Mouse (Mus musculus) spleen, embryonic (tissue): ENCODE results near the gene Mapk13.
"Not testable (repeated sequence)": the region's sequence is repeated elsewhere in the genome, so short reads cannot be mapped to it uniquely, and the experiment has no call there.

Experiments
- CTCF ChIA-PET: fragments of 350-600 bp; sonication (Branson Sonifier 250); formaldehyde crosslinking; loops from one replicate; lab custom pipeline; 2022; lab: Charles Lee

Gene Mapk13

DNA sequence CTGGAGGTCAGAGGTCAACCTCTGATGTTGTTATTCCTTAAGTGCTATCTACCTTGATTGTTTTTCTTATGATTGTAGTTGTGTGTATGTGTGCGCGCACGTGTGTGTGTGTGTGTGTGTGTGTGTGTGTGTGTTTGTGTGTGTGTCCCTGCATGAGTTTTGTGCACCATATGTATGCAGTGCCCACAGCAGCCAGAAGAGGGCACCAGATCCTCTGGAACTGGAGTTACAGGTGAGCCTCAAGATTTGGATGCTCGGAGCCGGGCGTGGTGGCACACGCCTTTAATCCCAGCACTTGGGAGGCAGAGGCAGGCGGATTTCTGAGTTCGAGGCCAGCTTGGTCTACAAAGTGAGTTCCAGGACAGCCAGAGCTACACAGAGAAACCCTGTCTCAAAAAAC, 5.2 kb downstream of the Mapk13 start:
- CTCF ChIA-PET, result not testable (repeated sequence)

DNA sequence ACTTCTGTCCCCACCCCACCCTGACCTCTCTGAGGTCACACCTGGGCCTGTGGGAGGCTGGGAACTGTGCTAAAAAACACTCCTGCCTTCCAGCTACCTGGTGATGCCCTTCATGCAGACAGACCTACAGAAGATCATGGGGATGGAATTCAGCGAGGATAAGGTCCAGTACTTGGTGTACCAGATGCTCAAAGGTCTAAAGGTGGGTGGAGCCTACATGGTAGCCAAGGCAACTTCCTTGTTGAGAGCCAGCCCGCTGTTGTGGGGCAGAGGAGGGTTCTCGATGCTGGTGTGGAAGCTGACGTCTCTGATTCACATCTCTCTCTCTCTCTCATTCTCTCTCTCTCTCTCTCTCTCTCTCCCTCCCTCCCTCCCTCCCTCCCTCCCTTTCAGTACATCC, 6.1 kb downstream of the Mapk13 start:
- CTCF ChIA-PET, result interaction anchor here (0.6 kb wide), 1 partner anchor 32 kb away, joined by 3 read pairs; no protein-coding TSS in a partner anchor

DNA sequence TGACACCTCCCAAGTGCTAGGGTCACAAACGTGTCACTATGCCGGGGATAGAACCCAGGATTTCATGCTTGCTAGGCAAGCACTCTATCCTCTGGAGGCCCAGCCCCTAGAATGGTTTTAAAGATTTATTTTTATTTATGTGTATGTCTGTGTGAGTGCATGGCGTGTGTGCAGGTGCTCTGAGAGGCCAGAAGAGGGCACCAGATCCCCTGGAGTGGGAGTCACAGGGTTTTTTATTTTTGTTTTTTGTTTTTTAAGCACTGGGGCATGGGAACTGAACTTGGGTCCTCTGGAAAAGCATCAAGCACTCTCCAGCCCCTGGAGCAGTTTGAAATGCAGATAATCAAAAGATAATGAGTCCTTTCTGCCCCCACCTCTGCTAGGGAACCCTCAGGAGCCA, 7.7 kb downstream of the Mapk13 start:
- CTCF ChIA-PET, result no interaction called here

DNA sequence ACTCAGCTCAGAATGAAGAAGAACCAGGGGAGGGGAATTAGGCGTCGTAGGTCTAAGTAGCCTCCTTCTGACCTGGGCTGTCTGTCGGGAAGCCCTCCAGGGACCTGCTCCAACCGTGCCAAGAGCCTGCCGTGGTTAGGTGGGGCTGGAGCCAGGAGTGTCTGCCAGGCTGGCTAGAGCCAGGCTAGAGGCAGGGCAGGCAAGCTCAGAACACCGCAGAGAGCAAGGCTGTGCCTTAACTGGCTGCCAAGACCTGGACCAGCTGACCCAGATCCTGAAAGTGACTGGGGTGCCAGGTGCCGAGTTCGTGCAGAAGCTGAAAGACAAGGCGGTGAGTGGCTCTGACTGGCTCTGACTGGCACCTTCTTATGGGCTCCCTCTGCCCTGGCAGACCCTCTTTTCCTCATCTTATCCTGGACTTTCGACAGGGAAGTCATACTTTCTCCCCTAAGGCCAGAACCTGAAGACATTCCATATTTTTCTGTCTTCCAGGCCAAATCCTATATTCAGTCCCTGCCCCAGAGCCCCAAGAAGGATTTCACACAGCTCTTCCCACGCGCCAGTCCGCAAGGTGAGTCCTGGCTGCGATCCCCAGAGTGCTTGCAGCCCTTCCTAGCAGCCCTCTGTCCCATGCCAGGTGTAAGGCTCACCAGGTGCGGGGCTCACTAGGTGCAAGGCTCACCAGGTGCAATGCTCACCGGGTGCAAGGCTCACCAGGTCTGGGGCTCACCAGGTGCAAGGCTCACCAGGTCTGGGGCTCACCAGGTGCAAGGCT, 8.3 kb downstream of the Mapk13 start:
- CTCF ChIA-PET, result interaction anchor here (0.6 kb wide), 1 partner anchor 142 kb away, joined by 3 read pairs; no protein-coding TSS in a partner anchor

DNA sequence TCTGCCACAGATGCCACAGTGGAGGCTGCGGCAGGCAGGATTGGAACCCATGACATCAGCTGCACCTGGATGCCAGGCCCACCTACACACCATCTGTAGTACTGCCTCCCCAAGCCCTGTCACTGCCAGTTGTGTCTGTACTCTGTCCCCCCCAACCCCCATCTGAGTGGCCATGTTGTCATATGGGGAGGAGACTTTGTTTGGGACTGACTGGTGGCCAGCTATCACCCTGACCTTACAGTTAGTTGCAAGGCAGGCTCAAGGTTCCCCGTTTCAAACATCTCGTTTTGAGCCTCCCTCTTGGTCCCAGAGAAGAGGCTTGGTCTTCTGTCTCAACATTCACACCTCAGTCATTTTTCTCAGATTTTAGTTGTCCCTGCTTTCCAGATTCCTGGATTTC, 10.6 kb downstream of the Mapk13 start:
- CTCF ChIA-PET, result interaction anchor here (0.5 kb wide), 1 partner anchor 342 kb away, joined by 3 read pairs; no protein-coding TSS in a partner anchor

DNA sequence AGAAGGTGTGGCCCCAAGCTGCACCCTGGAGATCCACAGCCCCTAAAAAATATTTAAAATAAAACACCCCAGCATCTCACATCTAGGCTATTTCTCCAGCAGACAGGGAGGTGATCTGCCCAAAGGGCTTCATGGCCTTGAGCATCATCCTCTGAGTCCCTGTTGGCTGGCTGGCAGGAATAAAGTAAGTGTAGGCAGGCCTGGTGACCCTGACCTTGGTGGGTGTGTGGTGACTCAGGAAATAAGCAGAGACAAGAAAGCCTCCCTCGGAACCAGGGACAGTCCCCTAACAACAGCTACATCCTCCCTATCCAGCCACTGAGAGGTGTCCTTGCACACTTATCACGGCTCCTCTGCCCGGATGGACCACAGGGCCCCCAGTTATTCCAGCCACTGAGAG, 11.7 kb downstream of the Mapk13 start:
- CTCF ChIA-PET, result interaction anchor here (0.7 kb wide), 1 partner anchor 1700 kb away, joined by 4 read pairs; no protein-coding TSS in a partner anchor

DNA sequence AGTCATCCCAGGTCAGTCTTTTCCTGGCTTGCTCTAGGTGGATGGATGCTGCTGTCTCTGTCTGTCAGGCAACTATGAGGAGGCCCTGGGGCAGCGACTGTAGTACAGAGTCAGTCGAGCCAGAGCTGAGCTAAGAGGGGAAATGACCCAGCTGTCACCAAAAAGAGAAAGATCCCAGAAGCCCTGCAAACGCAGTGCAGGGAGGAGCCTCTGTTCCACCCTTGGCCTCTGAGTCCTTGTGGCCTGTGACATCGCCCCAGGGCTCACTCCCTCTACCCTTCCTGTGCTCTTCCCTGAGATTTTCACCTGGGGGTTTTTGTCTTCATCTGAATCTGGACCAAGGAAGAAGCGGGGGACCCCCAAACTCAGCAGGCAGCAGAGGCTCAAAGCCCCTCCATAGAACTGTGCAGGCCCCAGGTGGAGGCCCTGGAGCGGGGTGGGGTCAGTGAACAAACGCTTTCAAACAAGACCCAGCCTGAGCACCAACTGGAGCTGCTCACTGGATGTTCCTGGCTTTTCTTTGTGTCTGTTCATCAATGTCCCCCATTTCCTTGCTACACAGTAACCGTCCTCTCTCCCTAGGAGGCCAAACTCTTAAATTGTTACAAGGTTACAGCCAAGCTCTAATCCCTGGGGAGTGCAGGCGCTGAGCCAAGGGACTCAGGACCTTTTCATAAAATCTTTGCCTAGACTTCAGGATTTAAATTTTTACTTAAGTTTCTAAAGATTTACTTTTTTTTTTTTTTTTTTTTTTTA, 12.4 kb downstream of the Mapk13 start:
- CTCF ChIA-PET, result no interaction called here

DNA sequence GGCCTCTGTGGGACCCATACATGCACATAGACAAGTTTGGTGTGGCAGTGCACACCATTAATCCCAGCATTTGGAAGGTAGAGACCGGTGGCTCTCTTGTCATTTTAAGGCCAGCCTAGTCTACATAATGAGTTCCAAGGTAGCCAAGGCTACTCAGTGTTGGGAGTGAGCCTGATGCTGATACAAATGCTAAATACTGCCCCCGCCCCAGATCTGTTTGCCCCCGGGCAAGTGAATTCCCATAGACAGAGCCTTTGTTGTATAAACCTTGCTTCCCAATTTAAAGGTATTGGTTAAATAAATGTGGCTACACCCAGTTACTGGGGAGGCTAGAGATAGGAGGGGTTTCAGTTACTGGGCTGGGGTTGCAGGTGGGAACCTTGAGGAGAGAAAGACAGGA, 15.9 kb downstream of the Mapk13 start:
- CTCF ChIA-PET, result interaction anchor here (0.6 kb wide), 1 partner anchor 47 kb away, joined by 8 read pairs; no protein-coding TSS in a partner anchor

DNA sequence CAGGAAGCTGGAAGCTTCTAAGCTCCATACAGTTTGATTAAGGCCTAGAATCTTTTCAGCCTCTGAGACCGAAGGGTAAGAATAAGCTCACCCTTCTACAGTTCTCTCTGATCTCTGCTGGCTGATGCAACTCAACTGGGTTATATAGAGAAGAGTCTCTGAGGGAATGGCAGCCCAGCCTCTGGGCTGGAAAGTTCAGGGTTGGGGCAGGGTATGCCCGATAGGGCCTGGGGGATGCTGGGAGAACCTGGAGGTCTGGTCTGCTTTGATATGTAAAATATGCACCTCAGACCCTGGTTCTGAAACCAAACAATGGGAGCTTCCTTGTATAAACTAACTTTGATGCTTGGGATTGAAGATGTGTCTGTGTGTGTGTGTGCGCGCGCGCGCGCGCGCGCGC, 18.4 kb downstream of the Mapk13 start:
- CTCF ChIA-PET, result interaction anchor here (0.7 kb wide), 1 partner anchor 340 kb away, joined by 3 read pairs; no protein-coding TSS in a partner anchor

DNA sequence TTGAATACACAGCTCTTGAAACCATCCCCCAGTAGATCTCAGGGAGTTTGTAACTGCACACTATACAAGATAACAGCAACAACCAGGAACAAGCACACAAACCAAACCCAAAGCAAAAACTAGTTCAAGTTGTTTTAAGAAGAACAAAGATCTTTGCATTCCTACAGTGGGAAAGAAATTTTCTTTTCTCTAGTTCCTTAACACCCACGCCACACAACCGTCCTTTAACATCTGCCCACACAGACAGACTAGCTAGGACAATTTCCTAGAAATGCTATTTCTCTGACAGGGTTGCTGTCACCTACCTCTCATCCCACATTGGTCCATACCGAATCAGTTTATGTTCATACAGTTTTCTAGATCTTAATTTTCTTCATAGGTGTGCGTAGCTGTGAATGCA, 27.9 kb downstream of the Mapk13 start:
- CTCF ChIA-PET, result no interaction called here

DNA sequence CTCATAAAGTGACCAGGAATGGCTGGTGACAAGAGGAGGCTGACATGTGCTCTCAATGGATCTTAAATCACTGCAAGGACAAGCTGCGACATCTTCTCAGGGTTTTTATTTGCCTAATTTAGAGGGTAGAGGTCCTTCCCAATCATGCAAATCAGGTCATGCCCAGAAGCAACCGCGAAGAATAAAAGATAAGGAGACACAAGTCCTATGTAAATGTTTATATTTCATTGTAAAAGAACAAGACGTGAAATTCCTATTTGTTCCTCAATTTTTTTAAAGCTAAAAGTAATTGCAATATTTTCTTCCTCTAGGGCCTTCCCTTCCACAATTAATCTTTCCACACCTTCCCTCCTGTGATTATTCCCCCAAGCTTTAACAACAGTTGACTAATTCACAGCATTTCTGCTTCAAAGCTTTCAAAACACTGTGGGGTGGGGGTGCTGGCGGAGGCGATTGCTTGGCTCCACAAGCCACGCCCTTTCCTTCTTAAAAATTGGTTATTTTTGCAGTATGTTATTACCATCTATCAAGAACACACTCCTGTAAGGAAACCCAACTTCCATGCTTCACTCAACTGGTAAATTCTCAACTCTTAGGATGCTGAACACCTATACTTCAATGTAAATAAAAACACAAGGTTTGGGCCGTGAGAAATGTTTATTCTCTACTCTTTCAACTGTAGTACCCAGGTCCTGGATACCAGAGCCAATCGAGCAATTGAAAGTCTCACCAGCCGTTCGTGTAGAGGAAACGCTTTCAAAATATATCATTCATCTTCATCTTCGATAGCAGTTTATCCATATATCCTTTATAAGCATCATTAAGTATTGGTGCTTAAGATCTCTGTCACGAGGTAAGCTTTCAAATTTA, 30.4 kb downstream of the Mapk13 start:
- CTCF ChIA-PET, result interaction anchor here (0.6 to 0.7 kb wide), 2 partner anchors 53 to 126 kb away, joined by 4 to 5 read pairs; no protein-coding TSS in a partner anchor

DNA sequence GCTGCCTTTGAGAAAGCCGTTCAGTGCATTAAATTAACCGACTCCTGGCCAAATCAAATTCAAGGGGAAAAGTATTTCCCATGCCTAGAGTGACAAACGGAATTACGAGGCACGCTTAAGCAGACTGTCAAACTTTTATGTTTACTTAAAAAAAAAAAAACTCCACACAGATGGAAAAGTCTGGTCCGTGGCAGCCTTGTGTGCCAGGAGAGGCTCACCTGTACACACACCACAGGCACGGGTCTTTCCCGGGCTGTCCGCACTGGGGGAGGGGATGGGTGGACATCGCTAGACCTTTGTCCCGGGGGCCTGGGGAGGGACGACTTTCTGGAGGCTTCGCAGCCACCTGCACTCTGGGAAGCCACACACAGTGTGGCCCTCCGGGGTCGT, 31.2 kb downstream of the Mapk13 start:
- CTCF ChIA-PET, result interaction anchor here (0.7 kb wide), 1 partner anchor 126 kb away, joined by 5 read pairs; no protein-coding TSS in a partner anchor

DNA sequence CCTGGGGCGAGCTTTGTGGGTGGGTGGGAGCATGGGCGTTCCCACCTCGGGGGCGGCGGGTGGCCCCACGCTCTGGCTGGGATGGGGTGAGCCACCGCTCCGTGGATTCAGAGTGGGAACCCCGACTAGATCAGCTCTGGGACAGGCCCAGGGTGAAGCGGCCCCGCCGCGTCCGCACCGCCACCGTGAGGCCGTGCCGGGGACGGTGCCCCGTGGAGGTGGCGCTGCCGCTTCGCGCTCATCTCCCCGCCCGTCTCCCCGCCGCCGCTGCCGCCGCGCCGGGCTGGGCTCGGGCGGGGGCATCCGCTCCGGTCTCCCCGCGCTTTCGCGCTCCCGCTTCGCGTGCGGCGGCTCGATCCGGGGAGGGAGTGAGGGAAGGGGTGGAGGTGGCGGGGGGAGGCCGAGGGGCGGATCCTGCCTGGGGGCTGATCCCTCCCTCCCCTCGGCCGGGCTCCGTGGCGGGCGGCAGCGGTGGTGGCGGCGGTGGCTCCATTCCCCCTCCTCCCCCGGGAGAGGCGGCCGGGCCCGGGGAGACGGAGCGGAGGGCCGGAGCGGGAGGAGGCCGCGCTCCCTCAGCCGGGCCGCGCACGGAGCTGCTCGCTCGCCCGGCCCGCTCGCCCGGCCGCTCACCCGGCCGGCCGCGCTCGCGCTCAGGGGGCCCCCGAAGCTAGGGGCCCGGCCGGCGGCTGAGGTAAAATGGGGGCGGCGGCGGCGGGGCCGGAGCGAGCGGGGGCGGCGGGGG, 31.7 kb downstream of the Mapk13 start, which contains the start of gene Brpf3:
Brpf3 (plus strand) TSS at position 420 of the 742 bp plus-strand sequence.
- CTCF ChIA-PET, result no interaction called here

DNA sequence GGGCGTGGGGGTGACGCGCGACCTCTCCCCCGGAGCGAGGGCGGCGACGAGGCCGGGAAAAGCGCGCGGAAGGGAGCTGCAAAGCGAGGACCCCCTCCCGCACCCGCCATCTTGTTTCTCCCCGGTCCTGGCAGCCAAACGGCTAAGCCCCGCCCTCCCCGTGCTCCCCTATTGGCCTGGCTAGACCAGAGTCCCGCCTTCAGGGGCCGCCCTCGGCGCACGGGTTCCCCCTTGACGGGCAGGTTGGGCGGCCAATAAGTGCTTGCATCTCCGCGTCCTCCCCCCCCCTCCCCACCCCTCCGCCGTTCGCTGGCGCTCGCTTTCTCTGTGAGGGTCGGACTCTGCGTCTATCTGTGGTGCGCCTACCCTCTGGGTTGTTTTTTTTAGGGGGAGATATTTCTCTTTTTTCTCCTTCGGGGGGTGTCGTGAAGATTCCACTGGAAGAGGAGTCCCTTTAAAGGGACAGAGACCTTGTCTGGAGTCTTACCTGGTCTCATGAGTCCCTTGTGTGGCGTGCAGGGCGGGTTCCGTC, 32.4 kb downstream of the Mapk13 start:
- CTCF ChIA-PET, result interaction anchor here (0.5 to 0.6 kb wide), 2 partner anchors 434 to 493 kb away, joined by 3 to 22 read pairs; no protein-coding TSS in a partner anchor

DNA sequence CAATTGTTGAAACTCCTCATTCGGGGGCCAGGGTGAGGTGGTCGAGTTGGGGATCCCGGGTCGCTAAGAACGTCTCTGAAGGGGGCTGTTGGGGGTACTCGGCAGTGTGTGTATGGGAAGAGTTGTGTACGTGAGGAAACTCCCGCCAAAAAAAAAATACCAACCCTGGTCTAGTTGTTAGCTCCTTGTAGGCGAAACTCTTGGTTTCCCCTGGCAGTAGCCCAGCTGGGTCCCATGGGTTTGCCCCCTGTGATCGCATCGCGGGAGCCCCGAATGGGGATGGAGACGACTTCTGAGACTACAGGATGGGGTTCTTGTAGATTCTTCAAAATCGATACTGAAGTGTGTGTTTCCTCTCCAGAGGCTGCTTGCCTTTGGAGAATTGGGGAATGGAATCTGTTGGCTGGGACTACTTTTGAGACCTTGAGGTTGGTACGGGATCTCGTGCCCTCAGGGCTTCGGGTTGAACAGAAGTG, 32.9 kb downstream of the Mapk13 start:
- CTCF ChIA-PET, result interaction anchor here (0.5 to 0.6 kb wide), 3 partner anchors 113 to 494 kb away, joined by 3 to 22 read pairs (median 4); partner anchors contain the start of gene 4930539E08Rik

DNA sequence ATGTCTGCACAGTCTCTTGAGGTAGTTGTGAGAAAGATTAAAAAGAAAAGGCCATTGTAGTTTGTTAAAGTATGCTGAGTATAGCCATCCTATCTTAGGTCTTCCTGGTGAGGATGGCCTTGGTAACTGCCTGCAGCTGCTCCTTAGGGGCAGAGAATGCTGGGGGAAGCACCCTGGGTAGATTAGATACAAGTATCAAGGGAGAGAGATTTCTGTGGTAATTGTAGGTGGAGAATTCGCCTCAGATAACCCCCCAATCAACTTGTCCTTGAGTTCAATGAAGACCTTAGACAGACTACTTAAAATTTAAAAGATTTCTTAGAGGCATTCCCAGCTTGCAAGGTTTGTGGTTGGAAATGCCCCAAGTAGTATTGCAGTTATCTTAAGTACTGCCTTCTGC, 34.2 kb downstream of the Mapk13 start:
- CTCF ChIA-PET, result no interaction called here

DNA sequence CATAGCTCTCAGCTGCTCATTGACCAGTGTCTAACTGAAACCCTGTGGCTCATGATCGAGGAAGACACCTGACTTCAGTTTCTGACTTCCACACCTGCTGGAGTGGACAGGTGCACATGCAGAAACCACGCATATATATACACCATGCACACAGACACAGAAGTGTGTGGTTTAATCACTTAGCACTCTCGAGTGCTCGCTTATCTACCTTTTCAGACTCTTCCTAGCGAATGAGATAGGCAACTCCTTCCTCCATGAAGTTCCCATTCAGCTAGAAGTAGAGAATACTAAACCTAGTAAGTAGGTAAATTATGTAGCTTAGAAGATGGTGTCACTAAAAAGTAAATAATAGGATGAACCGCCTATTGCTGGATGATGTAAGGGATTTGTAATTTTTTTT, 35.9 kb downstream of the Mapk13 start:
- CTCF ChIA-PET, result no interaction called here

DNA sequence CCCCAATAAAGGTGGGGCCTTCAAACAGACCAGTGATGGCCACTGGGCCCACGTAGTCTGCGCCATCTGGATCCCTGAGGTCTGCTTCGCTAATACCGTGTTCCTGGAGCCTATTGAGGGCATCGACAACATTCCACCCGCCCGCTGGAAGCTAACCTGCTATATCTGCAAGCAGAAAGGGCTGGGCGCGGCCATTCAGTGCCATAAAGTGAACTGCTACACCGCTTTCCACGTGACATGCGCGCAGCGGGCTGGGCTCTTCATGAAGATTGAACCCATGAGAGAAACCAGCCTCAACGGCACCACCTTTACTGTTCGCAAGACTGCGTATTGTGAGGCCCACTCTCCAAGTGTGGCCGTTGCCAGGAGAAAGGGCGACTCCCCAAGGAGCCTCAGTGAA, 37.7 kb downstream of the Mapk13 start:
- CTCF ChIA-PET, result interaction anchor here (0.7 kb wide), 1 partner anchor 32 kb away, joined by 3 read pairs; no protein-coding TSS in a partner anchor

DNA sequence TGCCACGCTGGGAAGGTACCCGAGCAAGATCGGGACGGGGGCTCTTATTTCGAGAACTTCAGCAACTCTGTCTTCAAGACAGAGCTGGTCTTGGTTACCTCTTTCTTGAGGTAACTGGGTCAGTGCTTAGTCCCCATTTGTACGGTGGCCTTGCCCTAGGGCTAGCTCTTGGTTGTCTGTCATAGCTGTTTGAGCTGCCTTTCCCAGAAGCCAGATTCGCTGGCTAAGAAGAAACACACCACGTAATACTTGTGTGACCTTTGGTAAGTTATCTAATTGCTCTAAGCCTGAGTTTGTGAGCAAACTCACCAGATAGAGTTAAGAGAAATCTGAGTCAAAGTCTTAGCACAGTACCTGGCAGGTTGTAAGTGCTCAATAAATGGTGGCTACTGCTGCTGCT, 39.6 kb downstream of the Mapk13 start:
- CTCF ChIA-PET, result no interaction called here
